Mouse (Mus musculus) embryonic facial prominence, embryonic 15.5 days (tissue): ENCODE results near the gene Gm11127. TPM values are rescaled to one million over a fixed set of nuclear protein-coding genes. Genes with fewer than 3 reads are reported as not detected.
A peak's percentile ranks its signal among the peaks of the same experiment; 100 is the strongest.
"Not testable (repeated sequence)": the region's sequence is repeated elsewhere in the genome, so short reads cannot be mapped to it uniquely, and the experiment has no call there.

ENCODE experiments used
- ATAC-seq: fragments of 200-750 bp; cut with Nextera tagmentation; 2 replicates; pipeline ENCODE4 v1.8.0; 2017; ENCODE audit warnings: low read depth, moderate TSS enrichment; ENCODE audit not compliant: insufficient number of reproducible peaks, low FRiP score, low TSS enrichment
- H3K27ac ChIP-seq: fragments of 300-500 bp; sonication (generic); replicated peaks from 2 replicates; pipeline ENCODE4 v1.5.1; 2015; ENCODE audit warnings: mild to moderate bottlenecking, inconsistent platforms
- H3K27me3 ChIP-seq: fragments of 300-500 bp; sonication (generic); 2 replicates; pipeline ENCODE4 v1.6.1; 2015; ENCODE audit warnings: inconsistent platforms
- H3K36me3 ChIP-seq: fragments of 300-500 bp; sonication (generic); 2 replicates; pipeline ENCODE4 v1.6.1; 2015; ENCODE audit warnings: mild to moderate bottlenecking, inconsistent platforms
- H3K4me1 ChIP-seq: fragments of 300-500 bp; sonication (generic); 2 replicates; pipeline ENCODE4 v1.6.1; 2015; ENCODE audit warnings: inconsistent platforms
- H3K4me2 ChIP-seq: fragments of 300-500 bp; sonication (generic); replicated peaks from 2 replicates; pipeline ENCODE4 v1.6.1; 2015; ENCODE audit warnings: mild to moderate bottlenecking, inconsistent platforms
- H3K4me3 ChIP-seq: fragments of 300-500 bp; sonication (generic); replicated peaks from 2 replicates; pipeline ENCODE4 v1.5.1; 2015; ENCODE audit warnings: mild to moderate bottlenecking, inconsistent platforms
- H3K9ac ChIP-seq: fragments of 300-500 bp; sonication (generic); 2 replicates; pipeline ENCODE4 v1.6.1; 2015; ENCODE audit warnings: inconsistent platforms
- H3K9me3 ChIP-seq: fragments of 300-500 bp; sonication (generic); replicated peaks from 2 replicates; pipeline ENCODE4 v1.6.1; 2016; ENCODE audit warnings: inconsistent platforms
- WGBS: fragments of 180-500 bp; shearing (Covaris S2); methylation state at CpG from one replicate; pipeline ENCODE4 v1.1.7; 2015; 5-methylcytosine and 5-hydroxymethylcytosine counted together
- polyA plus RNA-seq: library from polyadenylated mRNA; unstranded; fragments of >200 nt; fragmentation: Nextera tagmentation; extraction: Ambion mirVana; gene quantifications from 2 replicates; pipeline ENCODE4 v1.2.1, GENCODE M21; 2015

Gene Gm11127
- polyA plus RNA-seq, 1 experiment from 2014 or later: 0.12 TPM

DNA sequence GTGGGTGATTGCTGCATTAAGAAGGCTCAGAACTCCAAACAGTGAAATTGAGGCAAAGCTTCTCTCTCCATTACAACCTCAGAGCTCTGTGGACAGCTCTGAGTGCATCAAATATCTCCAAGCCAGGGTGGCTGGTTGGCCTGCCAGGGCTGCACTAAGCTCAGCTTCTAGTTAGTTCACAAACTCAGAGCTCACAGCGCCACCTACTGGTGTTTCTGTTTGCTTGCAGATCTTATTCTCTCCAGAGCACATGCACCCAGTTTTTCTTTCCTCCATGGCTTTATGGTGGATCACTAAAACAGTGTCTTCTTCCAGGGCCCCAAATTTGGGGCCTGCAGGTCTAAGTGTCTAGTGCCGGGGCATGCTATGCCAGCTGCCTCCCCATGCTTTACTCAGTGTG is 2.7 kb upstream of the Gm11127 start:
- H3K27ac ChIP-seq: no peak overlapping the region
- no peaks in the 10 kb centered on the region for H3K9me3 ChIP-seq
- WGBS: 35% methylated on average over 2 of the region's 2 CpGs
- no peak overlapping the region for H3K9ac ChIP-seq
- no peaks in the 10 kb centered on the region for H3K27me3 ChIP-seq
- no peaks in the 10 kb centered on the region for H3K4me1 ChIP-seq
- no peaks in the 10 kb centered on the region for H3K36me3 ChIP-seq
- no peak for ATAC-seq
- H3K4me2 ChIP-seq: no peak overlapping the region
- H3K4me3 ChIP-seq: no peak overlapping the region

DNA sequence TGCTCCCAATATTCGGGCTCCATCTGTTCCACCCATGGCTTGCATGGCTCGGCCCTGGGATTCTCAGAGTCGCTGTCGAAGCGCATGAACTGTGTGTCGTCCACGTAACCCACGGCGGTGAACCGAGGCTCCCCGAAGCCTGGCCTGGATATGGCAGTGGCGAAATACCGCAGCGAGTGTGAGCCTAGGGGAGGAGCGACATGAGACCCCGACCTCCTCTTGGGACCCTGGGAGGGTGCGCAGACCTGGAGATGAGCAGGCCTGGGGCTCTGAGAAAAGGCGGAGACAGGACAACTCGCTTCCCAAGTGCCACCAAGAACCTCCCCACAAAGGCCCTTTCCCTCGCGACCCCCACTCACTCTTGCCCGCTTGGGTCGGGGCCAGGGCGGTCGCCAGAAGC is 244 bp downstream of the Gm11127 start:
- H3K4me2 ChIP-seq, H3K4me3 ChIP-seq, H3K27me3 ChIP-seq, H3K9ac ChIP-seq, H3K36me3 ChIP-seq, H3K4me1 ChIP-seq, H3K9me3 ChIP-seq, H3K27ac ChIP-seq: not testable (repeated sequence)
- WGBS: 89% methylated on average over 24 of the region's 25 CpGs
- 0 out of 2 replicates have a peak, but pooled peaks have one; percentile 15 for ATAC-seq

DNA sequence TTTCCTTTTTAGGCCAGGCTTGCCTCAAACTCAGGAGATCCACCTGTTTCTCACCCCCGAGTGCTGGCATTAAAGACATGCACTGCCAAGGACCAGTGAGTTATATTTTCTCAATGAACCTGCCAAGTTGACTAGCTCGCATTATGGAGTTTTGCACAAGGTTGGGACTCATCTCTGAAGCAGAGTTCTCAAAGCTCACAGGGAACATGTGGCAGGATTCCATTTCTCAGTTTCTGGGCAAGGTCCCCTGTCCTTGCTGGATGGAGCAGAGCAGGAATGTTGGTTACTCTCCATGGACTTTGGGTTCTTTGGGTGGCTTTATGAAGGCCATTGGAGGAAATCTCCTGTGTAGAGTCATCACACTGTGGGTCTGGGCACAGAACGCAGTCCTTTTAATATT is 14.9 kb downstream of the Gm11127 start:
- no peak for ATAC-seq
- H3K4me2 ChIP-seq: peak overlapping the region; percentile 76
- H3K9ac ChIP-seq: no peak overlapping the region
- 78% methylated on average over 3 of the region's 3 CpGs for WGBS
- no peaks in the 10 kb centered on the region for H3K36me3 ChIP-seq
- peaks cover 4% of the 10 kb centered on the region; the same call in 1 of the 2 replicates for H3K4me1 ChIP-seq
- peak overlapping the region; percentile 44 for H3K4me3 ChIP-seq
- H3K27ac ChIP-seq: no peak overlapping the region
- no peaks in the 10 kb centered on the region for H3K9me3 ChIP-seq
- H3K27me3 ChIP-seq: no peaks in the 10 kb centered on the region

DNA sequence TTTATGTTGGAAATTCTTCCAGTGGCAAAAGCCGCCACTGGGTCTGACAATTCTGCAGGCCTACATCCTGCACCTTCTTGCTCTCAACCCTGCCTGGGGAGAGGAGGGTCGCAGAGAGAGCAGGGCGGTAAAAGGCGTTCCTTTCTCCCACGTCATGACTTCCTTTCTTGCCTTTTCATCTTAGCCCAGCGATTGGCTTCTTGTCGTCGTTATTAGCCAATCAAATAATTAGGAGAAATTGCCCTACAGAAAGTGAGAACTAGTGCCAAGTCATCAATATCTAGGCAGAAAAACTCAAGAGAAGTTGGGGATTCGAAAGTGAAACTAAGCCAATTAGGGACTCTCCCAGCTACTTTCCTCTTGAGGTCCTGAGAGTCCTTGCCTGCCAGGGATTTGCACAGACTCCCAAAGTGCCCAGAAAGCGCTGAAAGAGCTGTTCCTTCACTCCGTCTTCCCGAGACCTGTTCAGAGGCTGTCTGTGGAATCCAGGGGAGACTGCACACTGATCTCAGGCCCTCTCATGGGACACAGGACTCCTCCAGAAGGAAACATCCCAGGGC is 15.5 kb downstream of the Gm11127 start, which contains the start of the genes H2-T22 and Gm6034:
H2-T22 (minus strand) TSS at position 138 of the 560 bp plus-strand sequence.
Gm6034 (plus strand) TSS at position 352 of the 560 bp plus-strand sequence.
- not testable (repeated sequence) for H3K36me3 ChIP-seq, H3K27me3 ChIP-seq, H3K9me3 ChIP-seq, H3K27ac ChIP-seq, H3K4me1 ChIP-seq
- ATAC-seq: peak; percentile 92
- WGBS: 1% methylated on average over 12 of the region's 12 CpGs
- Histone ChIP-seq H3K4me2 (peak within 1 kb of the TSS; percentile 76), H3K9ac (peak within 1 kb of the TSS; percentile 21; the same call in 1 of the 2 replicates), H3K4me3 (peak within 1 kb of the TSS; percentile 44)

DNA sequence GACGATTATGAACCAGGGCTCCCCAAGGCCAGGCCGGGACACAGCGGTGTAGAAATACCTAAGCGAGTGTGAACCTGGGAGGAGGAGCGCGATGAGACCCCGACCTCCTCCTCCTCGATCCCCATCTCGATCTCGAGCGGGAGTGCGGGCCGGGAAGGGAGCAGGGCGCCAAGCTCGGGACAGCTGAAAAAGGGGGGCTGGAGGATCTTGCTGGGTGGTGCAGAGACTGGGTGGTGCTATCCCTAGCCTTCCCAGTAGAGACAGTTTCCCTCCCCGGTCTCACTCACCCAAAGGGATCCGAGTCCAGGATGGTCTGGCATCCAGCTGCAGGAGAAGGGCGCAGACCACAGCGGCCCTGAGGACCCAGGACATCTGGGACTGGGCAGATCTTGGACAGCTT is 16.1 kb downstream of the Gm11127 start:
- H3K36me3 ChIP-seq, H3K9me3 ChIP-seq, H3K27me3 ChIP-seq, H3K27ac ChIP-seq, H3K4me1 ChIP-seq: not testable (repeated sequence)
- H3K9ac ChIP-seq: peak overlapping the region; percentile 21; the same call in 1 of the 2 replicates
- ATAC-seq: peak; percentile 56; the same call in 1 of the 2 replicates
- H3K4me2 ChIP-seq: peak overlapping the region; percentile 76
- 1% methylated on average over 19 of the region's 19 CpGs for WGBS
- peak overlapping the region; percentile 44 for H3K4me3 ChIP-seq

DNA sequence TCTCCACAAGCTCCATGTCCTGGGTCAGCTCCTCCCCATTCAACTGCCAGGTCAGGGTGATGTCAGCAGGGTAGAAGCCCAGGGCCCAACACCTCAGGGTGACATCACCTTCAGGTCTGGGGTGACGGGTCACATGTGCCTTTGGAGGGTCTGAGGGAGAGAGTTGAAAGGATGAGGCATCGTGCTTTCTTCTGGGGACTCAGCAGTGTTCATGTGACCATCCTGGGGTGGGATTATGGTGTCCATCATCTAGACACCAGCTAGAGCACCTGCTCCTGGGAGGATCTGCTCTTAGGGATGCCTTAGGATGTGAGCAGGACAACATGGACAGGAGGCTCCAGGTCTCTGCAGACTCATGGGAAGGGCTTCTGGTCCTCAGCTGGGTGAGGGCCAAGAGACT is 17.6 kb downstream of the Gm11127 start:
- not testable (repeated sequence) for H3K27ac ChIP-seq, H3K4me3 ChIP-seq, H3K9ac ChIP-seq, H3K9me3 ChIP-seq, H3K4me1 ChIP-seq, ATAC-seq, H3K36me3 ChIP-seq, H3K27me3 ChIP-seq, H3K4me2 ChIP-seq
- 98% methylated on average over 2 of the region's 2 CpGs for WGBS

DNA sequence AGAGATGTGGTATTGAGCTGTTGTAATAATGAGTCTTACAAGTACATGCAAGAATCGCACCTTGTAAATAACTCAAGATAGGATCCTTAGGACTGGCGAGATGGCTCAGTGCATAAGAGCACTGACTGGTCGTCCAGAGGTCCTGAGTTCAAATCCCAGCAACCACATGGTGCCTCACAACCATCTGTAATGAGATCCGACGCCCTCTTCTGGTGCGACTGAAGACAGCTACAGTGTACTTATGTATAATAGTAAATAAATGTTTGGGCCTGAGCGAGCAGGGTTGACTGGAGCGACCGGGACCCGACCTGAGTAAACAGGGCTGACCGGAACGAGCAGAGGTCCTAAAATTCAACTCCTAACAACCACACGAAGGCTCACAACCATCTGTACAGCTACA is 22.0 kb downstream of the Gm11127 start:
- ATAC-seq, H3K4me3 ChIP-seq, H3K4me2 ChIP-seq, H3K27me3 ChIP-seq, H3K4me1 ChIP-seq, H3K9ac ChIP-seq, H3K36me3 ChIP-seq, H3K27ac ChIP-seq, H3K9me3 ChIP-seq: not testable (repeated sequence)
- 84% methylated on average over 13 of the region's 13 CpGs for WGBS

DNA sequence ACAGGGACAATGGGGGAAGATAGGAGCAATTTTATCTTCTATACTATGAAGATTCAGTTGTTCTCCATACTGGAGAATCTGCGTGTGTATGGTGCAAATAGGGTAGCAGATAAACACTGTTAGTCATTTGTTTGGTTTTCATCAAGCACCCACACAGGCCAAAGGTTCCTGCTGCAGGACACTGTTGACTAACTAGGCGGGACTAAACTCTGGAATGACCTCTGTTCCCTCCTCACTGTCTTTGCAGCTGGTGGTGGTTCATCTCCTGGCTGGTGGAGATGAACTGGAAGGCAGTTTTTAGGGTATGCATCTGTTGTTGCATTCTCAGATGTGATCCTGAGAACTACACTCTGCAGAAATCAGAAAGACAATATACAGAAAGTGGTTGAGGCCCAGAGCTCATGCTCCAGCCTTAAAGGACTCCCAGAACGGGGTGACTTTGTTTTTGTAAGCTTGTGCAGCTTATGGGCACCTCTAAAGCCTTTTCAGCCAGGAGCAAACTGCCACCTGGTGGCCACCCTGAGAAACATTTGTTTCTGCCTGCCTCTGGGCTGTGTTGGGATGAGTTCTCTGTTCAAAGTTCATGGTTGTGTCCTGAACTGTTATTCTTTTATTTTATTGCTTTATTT is 23.0 kb downstream of the Gm11127 start:
- H3K27ac ChIP-seq, H3K9ac ChIP-seq: not testable (repeated sequence)

DNA sequence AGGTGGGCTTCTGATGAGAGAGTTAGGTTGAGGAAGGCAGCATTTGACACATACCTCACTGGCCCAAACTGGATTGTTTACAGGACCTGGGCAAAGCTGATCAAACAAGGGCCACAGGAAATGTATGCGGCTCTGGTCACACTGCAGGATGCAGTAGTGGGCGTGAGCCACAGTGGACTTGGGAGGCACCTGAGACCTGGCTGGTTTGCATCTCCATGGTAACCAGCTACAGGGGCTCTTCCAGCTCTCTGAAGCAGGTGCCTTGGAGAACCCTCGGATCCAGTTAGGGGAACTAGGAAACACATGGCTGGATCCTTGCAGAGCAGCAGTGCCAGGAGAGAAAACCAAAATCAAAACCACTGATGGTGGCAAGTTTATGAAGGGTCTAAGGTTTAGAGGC is 23.6 kb downstream of the Gm11127 start:
- H3K9me3 ChIP-seq, H3K36me3 ChIP-seq, ATAC-seq, H3K9ac ChIP-seq, H3K27ac ChIP-seq, H3K4me2 ChIP-seq, H3K4me1 ChIP-seq, H3K27me3 ChIP-seq, H3K4me3 ChIP-seq: not testable (repeated sequence)
- 61% methylated on average over 3 of the region's 3 CpGs for WGBS

More for the DNA sequence above, 23.0 kb downstream of the Gm11127 start:
- H3K4me2 ChIP-seq, H3K4me1 ChIP-seq, H3K36me3 ChIP-seq, ATAC-seq, H3K27me3 ChIP-seq, H3K9me3 ChIP-seq, H3K4me3 ChIP-seq: not testable (repeated sequence)
- 39% methylated on average over 3 of the region's 3 CpGs for WGBS

DNA sequence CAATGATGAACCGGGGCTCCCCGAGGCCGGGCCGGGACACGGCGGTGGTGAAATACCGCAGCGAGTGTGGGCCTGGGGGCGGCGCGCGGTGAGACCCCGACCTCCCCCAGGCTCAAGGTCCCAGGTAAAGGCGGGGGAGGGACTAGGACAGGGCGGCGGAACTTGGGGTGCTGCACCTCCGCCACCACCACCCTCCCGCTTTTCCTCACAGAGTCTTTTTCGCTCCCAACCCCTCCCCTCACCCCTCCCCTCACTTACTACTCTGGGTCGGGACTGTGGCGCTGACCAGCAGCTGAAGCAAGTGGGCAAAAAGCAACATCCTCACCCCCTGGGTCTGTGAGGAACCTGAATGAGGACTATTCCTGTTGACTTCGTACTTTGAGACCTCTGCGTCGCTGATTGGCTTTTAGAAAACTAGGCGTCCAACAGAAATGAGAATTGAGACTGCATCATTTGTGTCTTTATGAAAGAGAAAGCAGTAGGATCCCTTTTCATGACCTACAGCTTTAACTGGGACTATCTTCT is 25.8 kb downstream of the Gm11127 start, which contains the start of gene H2-T23:
H2-T23 (minus strand) TSS at position 505 of the 525 bp plus-strand sequence.
- H3K36me3 ChIP-seq, H3K27me3 ChIP-seq, ATAC-seq, H3K9me3 ChIP-seq, H3K4me1 ChIP-seq: not testable (repeated sequence)
- under 1% methylated on average over 25 of the region's 25 CpGs for WGBS
- peak within 1 kb of the TSS; percentile 45 for H3K9ac ChIP-seq
- H3K27ac ChIP-seq: peak within 1 kb of the TSS; percentile 39; the same call in 1 of the 2 replicates
- H3K4me3 ChIP-seq: peak within 1 kb of the TSS; percentile 55
- H3K4me2 ChIP-seq: peak within 1 kb of the TSS; percentile 89

DNA sequence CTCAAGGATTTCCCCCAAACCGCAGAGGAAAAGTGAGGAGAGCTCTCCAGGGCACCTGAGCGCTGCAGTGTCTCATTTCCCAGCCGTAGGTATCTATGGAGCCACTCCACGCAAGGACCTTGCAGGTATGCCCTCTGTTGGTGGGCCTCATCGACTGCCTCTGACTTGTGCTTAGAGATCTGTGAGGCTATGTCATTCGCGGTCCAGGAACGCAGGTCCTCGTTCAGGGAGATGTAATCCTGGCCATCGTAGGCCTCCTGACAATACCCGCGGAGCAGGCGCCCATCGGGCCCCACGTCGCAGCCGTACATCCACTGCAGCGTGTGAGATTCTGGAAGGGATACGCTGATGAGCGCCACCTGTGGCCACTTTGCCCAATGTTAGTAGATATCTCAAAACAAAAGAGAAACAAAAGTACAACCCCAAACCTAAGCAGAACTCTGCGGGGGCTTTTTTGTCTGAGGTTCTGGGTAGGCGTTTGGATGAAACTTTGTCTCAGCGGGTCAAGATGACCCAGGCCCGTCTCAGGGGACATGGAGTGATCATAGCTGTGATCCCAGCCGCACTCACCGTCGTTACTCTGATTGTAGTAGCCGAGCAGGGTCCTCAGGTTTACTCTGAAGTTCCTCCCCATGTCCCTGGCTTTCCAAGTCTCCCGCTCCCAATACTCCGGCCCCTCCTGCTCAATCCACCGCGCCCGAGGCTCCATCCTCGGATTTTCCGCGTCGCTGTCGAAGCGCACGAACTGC is 26.4 kb downstream of the Gm11127 start:
- Histone ChIP-seq H3K9ac (peak overlapping the region; percentile 45), H3K27ac (peak overlapping the region; percentile 39; the same call in 1 of the 2 replicates), H3K4me3 (peak overlapping the region; percentile 55), H3K4me2 (peak overlapping the region; percentile 89)
- under 1% methylated on average over 40 of the region's 40 CpGs for WGBS
- peak; percentile 52 for ATAC-seq
- H3K4me1 ChIP-seq, H3K36me3 ChIP-seq, H3K9me3 ChIP-seq, H3K27me3 ChIP-seq: not testable (repeated sequence)
